Mouse (Mus musculus) layer of hippocampus, adult 9-10 months (tissue): ENCODE data around the gene Gm14401.
"Not testable (repeated sequence)": the region's sequence is repeated elsewhere in the genome, so short reads cannot be mapped to it uniquely, and the experiment has no call there.

Experiments used
- DNase-seq: peaks from one replicate; pipeline ENCODE4 v3.0.0; 2022; ENCODE audit warnings: low spot score

The Gm14401 gene

GRCm38 (mm10) chr2:177073432-177074423 lies at the start of gene Gm14401:
TSS of gene Gm14401 (plus strand) at chr2:177074320.
- not testable (repeated sequence) for DNase-seq

GRCm38 (mm10) chr2:177072807-177073206 lies 1.3 kb upstream of the Gm14401 start:
- DNase-seq = not testable (repeated sequence)

- DNase-seq = not testable (repeated sequence)
Observed at GRCm38 (mm10) chr2:177075015-177075414, 895 bp downstream of the Gm14401 start.

DNA sequence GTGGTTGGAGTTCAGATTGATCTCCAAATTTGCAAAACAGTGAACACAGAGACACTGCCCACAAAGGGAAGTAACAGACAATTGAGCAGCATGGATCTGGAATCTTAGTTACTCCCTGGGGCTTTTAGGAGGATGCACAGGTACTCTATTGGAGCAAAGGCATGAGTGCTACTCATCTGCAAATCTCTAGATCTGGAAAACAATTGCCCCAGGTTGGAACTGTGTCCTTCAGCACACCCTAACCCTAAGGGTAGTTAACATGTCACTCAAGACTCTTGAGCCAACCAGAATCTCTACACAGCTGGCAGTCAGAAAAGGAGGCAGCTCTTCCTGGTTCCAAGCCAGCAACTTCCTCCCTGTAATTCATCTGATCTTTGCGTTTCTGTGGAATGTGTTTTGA lies 5.7 kb downstream of the Gm14401 start:
- not testable (repeated sequence) for DNase-seq

DNA sequence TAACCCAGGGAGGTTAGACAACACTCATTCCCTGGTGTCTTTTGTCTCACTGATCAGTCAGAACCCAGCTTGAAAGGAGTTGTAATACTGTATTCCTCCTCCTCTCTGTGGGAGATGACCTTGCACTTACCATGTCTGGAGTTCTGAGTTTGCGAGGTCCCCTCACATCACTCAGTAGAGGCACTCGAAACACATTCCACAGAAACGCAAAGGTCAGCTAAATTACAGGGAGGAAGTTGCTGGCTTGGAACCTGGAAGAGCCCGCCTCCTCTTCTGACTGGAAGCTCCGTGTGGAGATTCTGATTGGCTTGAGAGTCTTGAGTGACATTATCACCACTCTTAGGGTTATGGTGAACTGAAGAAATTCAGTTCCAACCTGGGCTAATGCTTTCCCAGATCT lies 35.0 kb downstream of the Gm14401 start:
- not testable (repeated sequence) for DNase-seq

- not testable (repeated sequence) for DNase-seq
Observed at GRCm38 (mm10) chr2:177129097-177129496, 55.0 kb downstream of the Gm14401 start.
